Mouse (Mus musculus): ENCODE results near the gene Lgals12. TPM values are rescaled to one million over a fixed set of nuclear protein-coding genes. Genes with fewer than 3 reads are reported as not detected.
A peak's percentile ranks its signal among the peaks of the same experiment; 100 is the strongest.

The Lgals12 gene
- total RNA-seq, 2 experiments from 2014 or later, result 0.48 to 0.79 TPM

DNA sequence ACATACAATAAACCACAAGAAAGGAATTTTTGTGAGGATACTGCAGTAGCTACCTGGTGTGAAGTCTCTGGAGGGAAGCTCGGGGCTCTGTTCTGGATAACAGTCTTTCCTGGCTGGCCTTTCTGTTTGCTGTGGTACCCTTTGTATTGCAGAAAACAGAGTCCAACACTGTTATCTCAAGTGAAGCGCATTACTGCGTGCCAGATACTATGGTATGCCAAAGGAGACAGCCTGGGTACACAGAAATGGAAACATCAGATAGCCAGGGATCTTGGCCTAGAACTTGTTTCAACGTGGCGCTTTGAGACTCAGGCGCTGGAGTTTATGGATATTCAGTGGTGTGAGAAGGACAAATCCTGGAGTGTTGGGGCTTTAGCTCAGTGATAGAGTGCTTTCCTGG lies 21.2 kb downstream of the Lgals12 start:
- DNase-seq, result no peak
- intact Hi-C loops (cut with DNase I), result no loop called here

DNA sequence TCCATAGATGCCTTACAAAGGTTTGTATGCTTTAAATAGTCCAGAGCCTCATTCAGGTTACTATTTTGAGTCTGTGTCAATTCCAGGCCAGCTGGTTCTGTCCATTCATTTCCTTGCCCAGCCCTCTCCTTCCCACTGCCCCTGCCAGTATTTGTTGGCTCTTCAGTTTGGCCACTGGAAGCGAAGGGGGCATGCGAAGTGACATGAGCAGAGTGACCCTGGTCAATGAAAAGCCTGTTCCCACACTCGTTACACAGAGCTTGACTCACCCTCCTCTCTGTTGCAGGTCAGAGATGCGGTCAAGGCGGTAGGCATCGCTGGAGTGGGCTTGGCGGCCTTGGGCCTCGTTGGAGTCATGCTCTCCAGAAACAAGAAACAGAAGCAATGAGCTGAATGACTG lies 21.7 kb downstream of the Lgals12 start:
- intact Hi-C loops (cut with DNase I), result no loop called here
- no peak for DNase-seq

DNA sequence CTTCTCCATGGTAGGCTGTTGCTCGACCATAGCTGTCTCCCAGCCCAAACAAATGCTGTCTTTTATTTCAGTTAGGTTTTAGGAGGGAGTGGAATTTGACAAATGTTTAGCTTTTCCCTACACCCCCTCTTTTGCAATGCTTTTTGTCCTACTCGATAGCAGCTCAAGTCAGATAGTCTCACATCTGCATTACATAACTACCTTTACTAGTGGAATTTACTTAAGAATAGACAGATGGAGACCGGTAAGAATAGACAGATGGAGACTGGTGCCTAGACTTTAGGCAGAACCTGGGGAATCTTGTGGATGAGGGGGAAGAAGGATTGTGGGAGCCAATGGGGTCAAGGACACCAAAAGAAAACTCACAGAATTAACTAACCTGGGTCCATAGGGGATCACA lies 23.4 kb downstream of the Lgals12 start:
- DNase-seq, result no peak
- intact Hi-C loops (cut with DNase I), result no loop called here

DNA sequence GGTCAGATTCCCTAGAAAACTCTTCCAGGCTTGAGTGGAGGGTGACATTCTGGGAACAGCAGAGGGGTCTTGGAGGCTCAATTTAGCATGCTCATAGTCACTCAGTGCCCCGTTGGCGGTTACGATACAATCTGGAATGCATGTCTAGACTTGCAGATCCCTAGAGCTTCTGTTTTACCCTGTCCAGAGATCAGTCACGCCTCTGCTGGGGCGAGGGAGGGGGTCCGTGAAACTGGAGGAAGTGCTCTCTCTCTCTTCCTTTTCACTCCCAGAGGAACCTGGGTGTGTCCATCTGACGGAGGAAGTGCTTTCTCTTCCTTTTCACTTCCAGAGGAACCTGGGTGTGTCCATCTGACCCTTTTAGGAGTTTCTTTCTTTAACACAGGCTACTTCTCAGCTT lies 23.9 kb downstream of the Lgals12 start:
- intact Hi-C loops (cut with DNase I), result no loop called here
- no peak for DNase-seq

DNA sequence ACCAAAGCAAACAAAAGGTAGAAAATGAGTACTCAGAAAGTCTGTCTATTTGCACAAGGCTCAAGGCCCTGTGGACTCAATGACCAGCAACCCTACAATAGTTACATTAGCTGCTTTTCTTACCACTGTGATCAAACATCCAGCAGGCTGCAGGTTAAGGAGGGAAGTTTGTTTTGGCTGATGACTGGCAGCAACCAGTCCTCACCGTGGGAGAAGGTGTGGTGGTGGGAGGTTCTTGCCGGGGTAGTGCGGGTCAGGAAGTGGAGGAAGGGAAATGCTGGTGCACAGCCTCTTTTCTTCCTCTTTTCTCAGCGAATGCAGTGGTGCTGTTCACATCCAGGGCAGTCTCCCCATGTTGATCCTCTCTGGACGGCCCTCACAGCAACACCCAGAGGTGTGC lies 26.0 kb downstream of the Lgals12 start:
- DNase-seq, result no peak
- intact Hi-C loops (cut with DNase I), result no loop called here

DNA sequence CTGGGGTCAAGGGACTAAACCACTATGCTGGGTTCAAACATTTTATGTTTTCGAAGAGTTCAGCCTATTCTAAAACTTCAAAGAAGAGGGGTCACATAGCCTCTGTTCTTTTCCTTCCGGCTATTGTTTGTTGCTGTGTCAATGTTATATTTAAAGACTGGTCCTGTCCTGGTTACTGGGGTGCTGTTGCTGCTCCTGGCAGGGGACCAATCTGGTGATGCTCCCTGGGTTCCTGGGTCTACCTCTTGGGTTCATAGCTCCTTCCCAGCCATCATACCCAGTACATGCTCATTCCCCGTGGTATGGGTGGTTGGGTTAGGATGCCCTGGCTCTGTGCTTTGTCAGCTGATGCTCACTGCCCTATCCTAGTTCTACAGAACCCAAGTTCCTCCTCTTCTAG lies 29.3 kb downstream of the Lgals12 start:
- DNase-seq, result no peak
- intact Hi-C loops (cut with DNase I), result no loop called here

DNA sequence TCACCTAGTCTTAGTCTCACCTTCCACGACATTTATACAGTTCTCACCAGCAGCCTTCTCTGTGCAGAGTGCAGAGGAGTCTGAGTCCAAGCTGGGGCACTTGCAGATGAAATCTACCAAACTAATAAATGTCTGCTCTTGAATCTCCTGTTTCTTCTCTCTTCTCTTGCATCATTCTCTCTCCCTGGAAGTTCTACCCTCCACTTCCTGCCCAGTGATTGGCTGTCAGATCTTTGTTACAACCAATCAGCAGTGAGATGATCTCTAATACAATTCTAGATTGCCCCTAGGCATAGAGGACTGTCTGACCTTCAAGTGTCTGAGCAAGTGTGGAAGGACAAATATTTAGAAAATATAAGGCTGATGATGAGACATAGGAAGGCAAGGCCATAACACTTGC lies 30.8 kb downstream of the Lgals12 start:
- intact Hi-C loops (cut with DNase I), result no loop called here
- no peak for DNase-seq

DNA sequence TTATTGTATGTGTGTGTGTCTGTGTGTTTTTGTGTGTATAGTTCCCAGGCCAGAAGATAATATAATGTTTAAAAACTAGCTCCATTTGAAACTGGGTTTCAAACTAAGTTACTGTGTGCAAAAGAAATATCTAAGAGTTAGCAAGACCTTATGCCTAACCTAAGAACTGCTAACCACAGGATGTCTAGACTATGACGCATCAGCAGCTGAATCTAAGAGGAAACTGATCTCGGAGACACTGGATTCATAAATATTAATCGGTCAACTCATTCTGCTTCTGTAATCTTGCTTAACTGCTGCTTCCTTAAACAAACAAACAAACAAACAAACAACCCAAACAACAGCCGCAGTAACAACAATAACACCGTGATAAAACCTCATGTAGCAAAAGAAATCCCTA lies 37.3 kb downstream of the Lgals12 start:
- intact Hi-C loops (cut with DNase I), result no loop called here

DNA sequence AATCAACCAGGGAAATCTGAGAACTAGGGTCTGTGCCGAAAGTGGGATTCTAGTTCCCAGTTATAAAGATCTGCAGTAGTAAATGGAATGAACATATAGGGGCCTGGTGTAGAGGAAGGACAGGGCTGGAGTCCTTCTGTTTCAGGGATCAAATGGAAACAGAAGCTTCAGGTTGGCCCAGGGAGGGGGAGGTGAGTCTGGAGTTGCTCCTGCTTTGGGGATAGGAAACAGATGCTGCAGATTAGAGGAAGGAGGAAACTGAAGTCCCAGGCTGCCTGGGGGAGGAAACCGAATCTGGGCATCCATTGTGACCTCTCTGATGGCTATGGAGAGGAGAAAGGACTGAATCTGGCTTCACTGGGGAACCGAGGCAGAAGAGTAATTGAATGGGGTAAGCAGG lies 38.6 kb downstream of the Lgals12 start:
- DNase-seq, result no peak
- intact Hi-C loops (cut with DNase I), result no loop called here

More for the DNA sequence above, 37.3 kb downstream of the Lgals12 start:
- no peak for DNase-seq

DNA sequence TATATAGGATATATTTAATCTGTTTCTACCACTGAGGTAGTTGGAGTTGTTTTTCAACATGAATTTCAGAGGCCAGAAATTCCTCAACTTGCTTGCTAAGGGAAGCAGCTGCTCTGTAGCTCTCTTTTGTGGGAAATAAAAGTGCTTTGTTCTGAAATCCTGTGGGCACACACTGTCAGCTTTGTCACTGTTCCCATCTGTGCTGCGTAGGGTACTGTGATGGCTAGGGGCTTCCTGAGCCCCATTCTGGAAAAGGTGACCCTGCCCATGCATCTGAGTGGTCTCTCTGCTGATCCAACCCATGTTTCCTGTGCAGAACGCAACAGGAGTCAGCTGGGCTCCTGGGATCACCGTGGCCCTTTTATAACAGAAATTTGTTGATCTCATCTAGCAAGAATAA lies 40.2 kb downstream of the Lgals12 start:
- intact Hi-C loops (cut with DNase I), result no loop called here

DNA sequence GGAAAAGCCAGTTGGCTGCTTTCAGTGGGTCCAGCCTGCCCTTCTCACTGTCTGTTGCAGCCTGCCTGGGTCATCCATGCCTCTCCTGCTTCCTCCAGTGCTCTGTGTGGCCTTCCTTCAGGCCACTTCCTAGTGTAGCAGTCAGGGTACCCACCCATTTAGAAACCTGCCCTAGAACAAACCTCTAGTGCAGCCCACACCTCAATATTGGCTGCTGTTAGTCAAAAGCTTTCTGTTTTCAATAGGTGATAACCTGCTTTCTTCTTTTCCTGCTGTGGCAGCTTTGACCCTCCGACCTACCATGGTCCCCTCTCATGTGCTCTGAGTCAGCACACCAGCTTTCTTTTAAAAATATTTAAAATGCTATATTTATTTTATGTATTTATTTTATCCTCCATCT lies 42.5 kb downstream of the Lgals12 start:
- intact Hi-C loops (cut with DNase I), result no loop called here
- DNase-seq, result no peak

More for the DNA sequence above, 40.2 kb downstream of the Lgals12 start:
- no peak for DNase-seq

DNA sequence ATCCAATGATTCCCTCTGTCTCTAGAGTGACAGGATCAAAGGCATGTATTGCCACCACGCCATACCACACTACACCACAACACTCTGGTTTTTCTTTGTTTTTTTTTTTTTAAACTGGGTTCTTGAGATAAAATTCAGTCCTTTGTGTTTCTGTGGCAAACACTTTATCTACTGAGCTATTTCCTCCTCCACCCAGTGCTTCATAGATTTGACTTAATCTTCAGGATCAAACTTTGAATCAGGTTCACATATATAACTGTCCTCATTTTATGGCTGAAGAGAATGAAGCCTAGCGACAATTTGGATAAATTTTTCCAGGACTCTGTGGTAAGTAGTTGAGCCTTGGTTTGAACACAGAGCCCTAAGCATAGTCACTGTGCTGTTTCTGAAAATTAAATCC lies 43.3 kb downstream of the Lgals12 start:
- intact Hi-C loops (cut with DNase I), result no loop called here
- DNase-seq, result no peak

DNA sequence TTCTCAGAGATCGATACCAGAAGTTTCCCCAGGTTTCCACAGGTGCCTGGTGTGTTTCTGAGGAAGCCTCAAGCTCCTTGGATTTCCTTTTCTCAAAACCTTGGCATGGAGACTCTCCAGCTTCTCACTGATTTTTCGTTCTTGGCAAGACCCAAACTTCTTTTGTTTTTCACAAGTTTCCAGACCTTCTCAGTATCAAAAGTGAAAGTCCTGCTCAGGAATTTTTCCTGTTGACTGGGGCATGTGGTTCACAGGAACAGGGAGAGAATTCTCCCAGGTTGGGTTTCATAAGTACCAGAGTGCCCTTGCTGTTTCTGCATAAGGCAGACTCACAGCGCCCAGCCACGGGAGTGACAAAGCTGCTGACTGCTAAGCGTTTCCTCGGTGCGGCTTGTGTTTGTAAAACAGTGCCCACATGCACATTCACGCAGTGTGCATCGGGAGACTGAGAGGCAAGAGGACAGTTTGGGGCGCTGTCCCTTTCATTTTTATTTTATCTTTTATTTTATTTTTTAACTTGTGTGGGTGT lies 44.3 kb downstream of the Lgals12 start:
- no peak for DNase-seq
- intact Hi-C loops (cut with DNase I), result no loop called here

DNA sequence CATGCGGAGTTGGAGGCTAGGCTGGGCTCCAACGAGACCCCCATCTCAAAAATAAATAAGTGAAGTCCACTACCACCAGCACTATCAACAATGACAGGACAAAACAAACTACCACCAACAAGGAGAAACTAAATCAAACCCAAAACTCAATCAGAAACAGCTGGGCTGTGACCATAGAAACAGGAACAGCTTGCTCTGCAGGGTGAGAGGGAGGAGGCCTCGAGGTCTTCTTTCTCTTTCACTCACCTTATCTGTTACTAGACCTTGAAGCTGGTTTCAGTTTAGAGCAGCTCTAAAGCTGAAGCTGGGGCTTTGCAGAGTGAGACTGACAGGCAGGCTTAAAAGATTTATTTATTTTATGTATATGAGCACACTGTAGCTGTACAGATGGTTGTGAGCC lies 45.5 kb downstream of the Lgals12 start:
- intact Hi-C loops (cut with DNase I), result no loop called here
- no peak for DNase-seq

DNA sequence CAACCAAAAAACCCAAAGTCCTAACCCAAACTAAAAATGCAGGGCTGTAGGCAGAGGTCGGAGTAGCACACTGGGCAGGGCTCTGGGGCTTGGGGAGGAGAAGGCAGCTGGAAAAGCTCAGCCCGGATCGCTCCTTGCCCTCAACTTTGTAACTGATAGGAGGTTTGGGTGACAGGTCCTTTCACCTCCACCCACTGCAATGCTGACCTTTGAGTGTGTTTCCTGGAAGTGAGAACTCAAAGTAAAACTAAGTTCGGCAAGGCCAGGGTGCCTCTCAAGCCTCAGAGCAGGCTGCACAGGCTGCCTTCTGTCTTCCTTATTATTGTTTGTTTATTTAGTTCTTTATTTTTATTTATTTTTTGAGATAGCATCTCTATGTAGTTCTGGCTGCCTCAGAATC lies 47.0 kb downstream of the Lgals12 start:
- no peak for DNase-seq
- intact Hi-C loops (cut with DNase I), result no loop called here

DNA sequence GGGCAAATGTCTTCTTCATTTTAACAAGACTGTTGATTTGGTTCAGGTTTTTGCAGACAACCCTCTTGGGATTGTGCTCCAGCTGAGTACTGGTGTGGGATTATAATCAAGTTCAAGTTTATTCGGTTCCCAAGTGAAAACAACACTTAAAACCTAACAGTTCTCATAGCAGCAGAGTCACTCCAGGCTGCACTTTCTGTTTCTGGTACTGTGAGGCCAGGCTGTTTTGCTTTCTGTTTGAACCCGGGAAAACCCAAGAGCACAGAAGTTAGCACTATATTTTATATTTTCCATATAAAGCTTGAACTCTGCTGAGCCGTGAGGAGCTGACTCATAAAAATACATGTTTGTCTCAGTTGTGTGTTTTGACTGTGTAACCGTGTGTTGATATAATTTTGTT lies 48.3 kb downstream of the Lgals12 start:
- intact Hi-C loops (cut with DNase I), result no loop called here

DNA sequence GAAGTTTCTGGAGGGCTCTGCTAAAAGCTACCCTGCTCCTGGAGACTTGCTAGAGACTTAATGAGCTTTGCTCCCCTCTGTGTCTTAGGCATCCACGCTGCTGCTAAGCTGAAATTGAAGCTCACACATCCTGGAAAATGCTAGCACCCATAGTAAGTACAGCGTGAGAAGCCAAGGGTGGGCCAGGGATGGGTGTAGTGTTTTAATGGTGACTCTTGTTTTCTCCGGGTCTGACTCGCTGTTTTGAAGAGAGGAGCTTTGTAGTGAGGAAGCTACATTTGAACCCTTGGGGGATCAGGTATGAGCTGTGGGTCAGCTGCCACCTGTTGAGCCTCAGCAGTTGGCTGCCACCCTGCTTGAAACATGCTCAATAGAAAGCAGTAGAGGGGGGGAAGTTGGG lies 49.1 kb downstream of the Lgals12 start:
- DNase-seq, result no peak
- intact Hi-C loops (cut with DNase I), result no loop called here

More for the DNA sequence above, 48.3 kb downstream of the Lgals12 start:
- DNase-seq, result no peak

DNA sequence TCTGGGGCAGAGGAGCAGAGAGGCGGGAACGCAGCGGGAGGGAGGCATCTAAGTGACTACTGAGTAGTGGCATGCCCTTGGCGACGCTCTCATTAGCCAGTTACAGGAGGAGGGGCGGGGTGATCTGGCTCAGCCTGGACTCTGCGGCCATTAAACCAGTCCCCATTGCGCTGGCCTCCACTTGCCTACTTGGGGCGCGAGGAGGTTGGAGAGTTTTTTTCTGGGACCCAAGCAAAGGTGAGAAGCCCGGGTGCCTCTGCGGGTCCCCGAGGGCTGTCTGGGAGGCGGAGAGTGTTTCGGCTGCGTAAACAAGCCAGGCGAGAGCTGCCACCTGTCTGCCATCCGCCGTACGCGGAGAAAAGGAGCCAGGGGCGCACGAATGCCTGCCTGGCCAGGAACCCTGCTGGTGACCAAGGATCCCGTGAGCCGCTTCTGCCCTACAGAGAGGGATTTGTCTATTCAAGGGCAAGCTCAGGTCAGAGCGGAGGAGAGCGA lies 49.6 kb downstream of the Lgals12 start, which contains the start of gene Pla2g16:
TSS of gene Pla2g16 (plus strand) at position 132 of the 495 bp plus-strand sequence.
- peak; percentile 61 to 70 for DNase-seq
- intact Hi-C loops (cut with DNase I), result no loop called here

DNA sequence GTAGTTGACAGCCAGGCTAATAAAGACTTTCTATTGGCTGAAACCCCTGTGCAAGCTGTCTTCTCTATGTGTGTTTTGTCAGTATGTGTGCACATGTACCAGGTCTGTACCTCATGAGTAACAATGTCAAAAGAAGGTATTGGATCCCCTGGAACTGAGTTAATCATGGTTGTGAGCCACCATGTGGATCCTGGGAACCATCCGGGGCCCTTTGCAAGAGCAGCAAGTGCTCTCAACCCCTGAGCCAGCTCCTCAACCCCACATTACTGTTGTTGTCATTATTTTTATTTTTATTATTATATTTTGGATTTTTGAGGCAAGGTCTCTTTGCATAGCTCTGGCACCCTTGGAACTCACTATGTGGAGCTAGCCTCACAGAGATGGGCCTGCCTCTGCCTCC lies 50.4 kb downstream of the Lgals12 start:
- intact Hi-C loops (cut with DNase I), result no loop called here
- no peak for DNase-seq

DNA sequence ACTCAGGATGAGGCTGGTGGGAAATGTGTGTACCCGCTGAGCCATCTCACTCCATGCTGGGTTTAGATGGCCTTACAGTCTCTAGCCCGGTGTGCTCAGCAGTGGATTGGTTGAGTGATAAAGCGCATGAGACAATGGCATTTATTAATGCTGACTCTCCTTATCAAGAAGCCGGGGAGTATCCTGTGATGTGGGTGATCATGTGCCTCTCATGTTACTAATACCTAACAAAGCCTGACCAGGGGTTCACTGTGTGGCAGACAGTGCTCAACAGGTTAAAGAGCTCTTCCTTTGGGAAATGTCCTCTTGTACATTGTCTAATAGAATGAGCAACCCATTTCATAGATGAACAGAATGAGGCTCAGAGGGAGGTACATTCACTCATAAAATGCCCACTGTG lies 52.1 kb downstream of the Lgals12 start:
- no peak for DNase-seq
- intact Hi-C loops (cut with DNase I), result no loop called here

DNA sequence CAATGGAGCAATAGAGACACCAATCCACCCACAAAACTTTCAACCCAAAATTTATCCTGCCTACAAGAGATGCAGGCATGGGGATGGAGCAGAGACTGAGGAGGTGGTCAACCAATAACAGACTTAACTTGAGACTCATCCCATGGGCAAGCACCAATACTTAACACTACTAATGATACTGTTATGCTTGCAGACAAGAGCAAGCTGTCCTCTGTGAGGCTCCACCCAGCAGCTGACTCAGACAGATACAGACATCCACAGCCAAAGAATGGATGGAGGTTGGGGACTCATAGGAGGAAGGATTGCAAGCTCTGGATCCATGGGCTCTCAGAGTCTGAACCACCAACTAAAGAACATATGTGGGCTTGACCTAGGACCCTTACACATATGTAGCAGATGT lies 53.6 kb downstream of the Lgals12 start:
- intact Hi-C loops (cut with DNase I), result no loop called here

DNA sequence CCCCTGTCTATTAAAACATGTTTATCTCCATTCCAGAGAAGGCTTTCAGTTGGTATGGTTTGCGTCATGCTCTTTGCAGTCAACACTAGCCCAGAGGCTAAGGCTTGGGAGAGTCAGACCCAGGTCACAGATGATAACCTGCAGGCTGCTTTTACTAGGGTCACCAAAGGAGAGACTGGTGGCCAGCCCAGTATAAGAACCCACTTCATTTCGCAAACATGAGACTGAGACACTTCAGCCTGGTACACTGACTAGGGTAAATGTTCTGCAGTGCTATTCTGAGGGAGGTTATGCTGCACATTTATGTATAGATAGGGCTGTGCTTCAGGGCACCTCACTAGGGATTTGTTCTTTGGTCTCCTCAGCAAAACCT lies 54.7 kb downstream of the Lgals12 start:
- intact Hi-C loops (cut with DNase I), result no loop called here
- DNase-seq, result no peak

More for the DNA sequence above, 53.6 kb downstream of the Lgals12 start:
- no peak for DNase-seq

Data from gastrocnemius, postnatal 36 days (tissue).